Mouse (Mus musculus): ENCODE measurements around the gene Nbeal1.

The Nbeal1 gene

GRCm38 (mm10) chr1:60343630-60344455, 163.4 kb downstream of the Nbeal1 start:
- peak; percentile 76 for DNase-seq (ENCODE audit: inconsistent ontology term)

GRCm38 (mm10) chr1:60344670-60345069, 164.3 kb downstream of the Nbeal1 start:
- DNase-seq (ENCODE audit: inconsistent ontology term) = no peak

- no peak for DNase-seq (ENCODE audit: inconsistent ontology term)
These were observed 165.3 kb downstream of the Nbeal1 start for GRCm38 (mm10) chr1:60345712-60346111.

- DNase-seq (ENCODE audit: inconsistent ontology term) = peak; percentile 34
These were observed 172.4 kb downstream of the Nbeal1 start for GRCm38 (mm10) chr1:60352786-60353185.

- DNase-seq (ENCODE audit: inconsistent ontology term) = no peak
These were observed 181.2 kb downstream of the Nbeal1 start for GRCm38 (mm10) chr1:60361626-60362025.

GRCm38 (mm10) chr1:60376556-60376955, 196.2 kb downstream of the Nbeal1 start:
- DNase-seq (ENCODE audit: inconsistent ontology term) = no peak

GRCm38 (mm10) chr1:60381910-60382309, 201.5 kb downstream of the Nbeal1 start:
- no peak for DNase-seq (ENCODE audit: inconsistent ontology term)

Data from Muller cell, postnatal 12 days (primary cell).